Mouse (Mus musculus) right cerebral cortex, postnatal 25 days (tissue): ENCODE measurements around the gene Ap4e1.

Experiments
- DNase-seq: peaks from one replicate; pipeline ENCODE4 v3.0.0; 2022

The Ap4e1 gene

DNA sequence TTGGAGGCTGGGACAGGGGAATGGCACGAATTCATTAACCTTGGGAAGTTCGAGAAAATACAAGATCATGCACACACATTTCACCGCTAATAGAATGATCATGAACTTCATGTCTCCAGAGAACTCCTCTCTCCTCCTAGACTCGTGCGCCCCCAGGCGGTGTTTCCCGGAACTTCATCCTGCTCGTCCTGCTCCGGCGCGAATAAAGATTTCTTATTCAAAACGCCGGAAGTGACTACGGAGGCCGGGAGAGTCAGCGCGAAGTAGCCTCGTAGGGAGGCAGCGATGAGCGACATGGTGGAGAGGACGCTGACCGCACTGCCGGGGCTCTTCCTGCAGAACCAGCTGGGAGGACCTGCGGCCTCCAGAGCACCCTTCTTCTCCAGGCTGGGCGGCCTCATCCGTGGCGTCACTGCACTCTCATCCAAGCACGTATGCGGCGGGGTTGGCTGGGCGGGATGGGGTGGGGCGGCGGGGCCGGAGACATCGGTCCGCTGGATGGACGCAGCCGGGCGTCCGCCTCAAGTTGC, at the start of gene Ap4e1:
Gene Ap4e1, plus strand, starts transcription at position 249 of the 530 bp plus-strand sequence.
- DNase-seq = peak; percentile 92

DNA sequence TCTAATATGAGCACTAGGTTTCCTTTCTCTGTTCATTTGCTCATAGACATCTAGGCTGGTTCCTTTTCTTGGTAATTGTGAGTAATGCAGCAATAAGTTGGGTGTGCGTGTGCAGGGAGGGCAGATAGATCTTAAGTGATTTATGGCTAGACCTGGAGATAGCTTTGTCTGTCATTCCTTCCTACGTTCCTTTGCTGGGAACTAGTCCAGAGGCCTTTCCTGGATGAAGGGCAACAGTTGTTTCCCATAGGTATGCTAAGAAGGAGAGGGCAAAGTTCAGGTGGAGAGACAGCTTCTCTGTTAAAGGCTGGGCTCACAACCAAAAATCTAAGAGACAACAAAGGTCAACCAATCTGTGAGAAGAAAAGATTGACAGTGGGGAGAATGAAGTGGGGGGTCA, 46.8 kb upstream of the Ap4e1 start:
- DNase-seq = no peak

- no peak for DNase-seq
Observed at GRCm38 (mm10) chr2:126977428-126977827, 31.1 kb upstream of the Ap4e1 start.

DNA sequence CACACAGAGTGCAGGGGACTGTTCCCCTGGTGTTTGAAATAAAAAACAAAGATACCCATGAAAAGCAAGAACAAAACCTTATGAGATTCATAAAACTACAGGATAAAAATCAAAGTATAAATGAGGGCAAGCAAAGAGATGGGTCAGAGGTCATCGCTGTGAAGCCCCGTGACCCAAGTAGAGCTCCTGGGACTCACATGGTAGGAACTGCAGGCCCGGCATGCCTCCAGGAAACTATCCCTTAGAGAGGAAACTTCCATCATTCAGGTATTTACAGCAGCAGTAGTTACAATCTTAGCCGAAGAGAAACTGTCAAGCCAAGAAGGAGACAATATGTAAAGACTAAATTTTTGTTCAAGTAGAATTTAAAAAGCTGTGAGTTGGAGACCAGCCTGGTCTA, 25.3 kb upstream of the Ap4e1 start:
- DNase-seq = no peak

DNA sequence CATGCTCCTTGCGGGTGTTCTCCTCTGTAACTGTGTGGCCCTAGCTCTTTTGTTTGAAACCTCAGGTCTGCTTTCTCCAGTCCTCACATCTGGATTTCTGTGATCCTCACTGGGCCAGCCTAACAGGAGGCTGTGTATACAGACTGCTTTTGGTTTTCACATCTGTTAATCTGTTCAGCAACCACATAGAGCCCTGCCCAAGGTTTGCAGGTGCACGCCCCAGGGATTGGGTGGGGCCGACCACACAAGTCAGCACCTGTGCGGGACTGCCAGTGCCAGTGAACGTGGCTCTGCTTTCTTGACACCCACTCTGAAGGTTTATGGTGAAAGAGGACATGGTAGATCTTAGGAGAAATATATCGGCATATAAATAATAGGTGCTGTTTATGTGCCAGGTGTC, 18.6 kb upstream of the Ap4e1 start:
- DNase-seq = no peak

- no peak for DNase-seq
Observed at GRCm38 (mm10) chr2:126992742-126993141, 15.8 kb upstream of the Ap4e1 start.

- DNase-seq = no peak
Observed at GRCm38 (mm10) chr2:126994384-126995166, 13.9 kb upstream of the Ap4e1 start.

DNA sequence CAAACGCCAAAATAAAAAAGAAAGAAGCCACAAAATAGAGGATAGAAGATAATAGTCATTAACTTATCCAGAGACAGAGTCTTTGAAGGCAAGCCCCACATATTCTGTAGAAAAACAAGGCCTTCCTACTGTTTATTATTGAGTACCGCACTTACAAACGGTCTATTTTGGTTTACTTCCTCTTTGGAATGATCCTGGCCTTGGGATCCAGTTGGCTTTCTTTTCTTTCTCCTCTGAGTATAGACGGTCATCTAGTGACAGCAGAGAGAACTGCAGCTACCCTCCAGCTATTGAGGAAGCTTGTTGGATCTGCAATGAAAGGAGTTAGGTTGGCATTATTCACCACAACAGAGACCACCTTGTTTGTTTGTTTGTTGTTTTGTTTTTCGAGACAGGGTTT, 11.8 kb upstream of the Ap4e1 start:
- peak; percentile 30 for DNase-seq

GRCm38 (mm10) chr2:126998219-126998618, 10.3 kb upstream of the Ap4e1 start:
- no peak for DNase-seq

DNA sequence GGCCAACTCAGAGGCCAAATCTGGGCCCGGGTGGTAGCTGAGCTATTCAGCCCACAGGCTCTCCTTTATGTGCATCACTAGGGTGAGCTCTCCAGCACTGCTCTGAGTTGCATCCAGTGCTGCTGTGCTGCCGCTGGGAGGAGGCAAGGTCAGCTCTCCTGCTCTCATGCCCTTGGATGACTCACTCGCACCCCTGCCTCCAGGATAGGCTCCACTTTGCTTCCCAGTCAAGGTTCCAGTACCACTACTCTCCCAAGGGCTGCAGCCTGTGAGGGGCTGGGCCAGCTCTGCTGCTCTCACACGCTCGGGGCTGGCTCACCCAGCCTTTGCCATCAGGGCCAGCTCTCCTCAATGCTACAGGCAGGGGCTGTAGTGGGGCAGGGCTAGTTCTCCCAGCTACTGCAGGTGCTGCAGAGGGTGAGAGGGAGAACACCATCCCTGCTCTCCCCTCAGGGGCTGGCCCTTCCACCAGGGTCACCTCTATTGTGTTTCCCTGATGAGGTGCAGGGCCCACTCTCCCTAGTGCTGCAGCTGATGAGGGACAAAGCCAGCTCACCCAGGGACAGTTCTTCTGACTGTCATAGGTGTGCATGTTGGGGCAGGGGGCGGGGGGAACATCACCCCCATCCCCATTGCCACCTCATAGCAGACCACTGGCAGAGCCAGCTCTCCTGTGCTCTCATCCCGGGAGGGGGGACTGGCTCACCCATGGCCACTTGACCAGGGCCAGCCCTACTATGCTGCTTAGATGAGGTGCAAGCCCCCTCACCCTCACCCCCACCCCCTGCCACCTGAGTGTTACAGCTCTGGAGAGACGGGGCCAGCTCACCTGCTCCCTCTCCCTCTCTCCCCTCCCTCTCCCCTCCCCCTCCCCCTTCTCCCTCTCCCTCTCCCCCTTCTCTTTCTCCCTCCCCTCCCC, 7.9 kb upstream of the Ap4e1 start:
- DNase-seq = no peak

DNA sequence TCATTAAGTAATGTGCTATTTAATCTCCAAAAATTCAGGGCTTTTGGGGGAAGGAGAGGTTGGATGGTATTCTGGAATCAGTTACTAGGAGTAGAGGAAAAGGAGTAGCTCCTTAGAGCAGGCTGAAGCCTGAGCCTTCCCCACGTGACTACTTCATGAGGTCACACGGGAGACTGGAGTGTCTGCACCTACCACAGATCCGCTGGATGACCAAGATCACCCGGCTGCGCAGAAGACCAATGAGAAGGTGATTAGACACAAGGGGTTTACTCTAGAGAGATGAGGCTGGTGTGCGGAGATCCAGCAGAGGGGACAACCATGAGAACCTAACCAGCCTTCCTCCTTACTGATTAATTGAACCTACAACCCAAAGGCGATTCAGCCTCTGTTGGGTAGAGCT, 4.5 kb upstream of the Ap4e1 start:
- DNase-seq = no peak

- no peak for DNase-seq
Observed at GRCm38 (mm10) chr2:127006634-127007370, 1.7 kb upstream of the Ap4e1 start.

DNA sequence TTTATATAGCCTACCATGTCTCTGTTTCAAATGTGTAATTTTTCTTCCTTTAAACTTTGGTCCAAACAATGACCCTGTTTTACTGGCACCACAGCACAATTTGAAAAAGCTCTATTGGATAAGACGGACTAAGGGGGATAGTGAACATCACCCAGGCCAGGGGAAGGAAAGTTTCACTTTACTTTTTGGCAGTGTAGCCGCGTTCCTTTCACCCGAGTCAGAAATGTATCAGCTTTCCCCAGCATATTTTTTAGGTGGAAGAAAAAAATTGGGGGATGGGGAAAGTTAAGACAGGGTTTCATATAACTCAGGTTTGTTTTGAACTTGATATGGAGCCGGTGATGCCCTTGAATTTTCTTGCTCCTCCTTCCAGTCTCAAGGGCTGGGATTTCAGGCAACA, 1.0 kb upstream of the Ap4e1 start:
- DNase-seq = no peak

DNA sequence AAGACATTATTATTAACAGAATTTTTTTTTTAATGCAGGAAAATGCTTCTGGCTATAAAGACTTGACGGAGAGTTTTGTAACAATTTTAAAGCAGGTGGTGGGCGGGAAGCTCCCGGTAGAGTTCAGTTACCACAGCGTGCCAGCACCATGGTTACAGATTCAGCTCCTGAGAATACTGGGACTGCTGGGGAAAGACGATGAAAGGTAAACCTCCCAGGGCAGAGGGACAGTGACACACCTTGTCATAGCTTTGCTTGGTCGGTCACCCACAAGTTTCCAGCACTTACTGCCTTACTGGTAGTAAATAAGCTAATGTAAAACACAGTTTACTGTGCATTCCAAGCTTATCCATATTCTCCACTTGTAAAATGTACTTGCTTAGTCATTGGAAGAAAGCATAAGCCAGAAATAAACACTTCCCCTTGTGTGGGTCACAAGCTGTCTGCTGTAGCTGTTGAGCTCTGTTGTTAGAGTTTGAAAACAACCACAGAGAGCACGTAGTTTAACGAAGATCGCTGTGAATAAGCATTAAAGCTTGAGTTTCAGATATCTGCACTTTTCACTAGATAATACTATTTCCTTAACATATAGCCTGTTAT, 26.6 kb downstream of the Ap4e1 start:
- peak; percentile 42 for DNase-seq

DNA sequence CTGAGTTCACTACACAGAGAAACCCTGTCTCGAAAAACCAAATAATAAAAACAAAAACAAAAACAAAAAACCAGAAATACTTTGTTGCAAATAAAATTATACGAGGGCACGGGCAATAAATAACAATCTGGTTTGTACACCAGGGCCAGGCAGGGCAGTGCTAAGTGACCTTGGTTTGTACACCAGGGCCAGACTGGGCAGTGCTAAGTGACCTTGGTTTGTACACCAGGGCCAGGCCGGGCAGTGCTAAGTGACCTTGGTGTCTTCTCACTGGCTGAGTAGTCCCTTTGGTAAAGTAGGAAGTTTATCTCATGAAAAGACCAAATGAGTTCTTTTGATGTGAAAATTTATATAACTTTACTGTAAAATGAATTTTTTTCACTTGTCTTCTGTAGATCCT, 28.8 kb downstream of the Ap4e1 start:
- DNase-seq = no peak

- DNase-seq = no peak
Observed at GRCm38 (mm10) chr2:127061471-127061870, 53.0 kb downstream of the Ap4e1 start.

GRCm38 (mm10) chr2:127068806-127069205, 60.3 kb downstream of the Ap4e1 start:
- no peak for DNase-seq

- DNase-seq = no peak
Observed at GRCm38 (mm10) chr2:127069781-127070434, 61.4 kb downstream of the Ap4e1 start.

DNA sequence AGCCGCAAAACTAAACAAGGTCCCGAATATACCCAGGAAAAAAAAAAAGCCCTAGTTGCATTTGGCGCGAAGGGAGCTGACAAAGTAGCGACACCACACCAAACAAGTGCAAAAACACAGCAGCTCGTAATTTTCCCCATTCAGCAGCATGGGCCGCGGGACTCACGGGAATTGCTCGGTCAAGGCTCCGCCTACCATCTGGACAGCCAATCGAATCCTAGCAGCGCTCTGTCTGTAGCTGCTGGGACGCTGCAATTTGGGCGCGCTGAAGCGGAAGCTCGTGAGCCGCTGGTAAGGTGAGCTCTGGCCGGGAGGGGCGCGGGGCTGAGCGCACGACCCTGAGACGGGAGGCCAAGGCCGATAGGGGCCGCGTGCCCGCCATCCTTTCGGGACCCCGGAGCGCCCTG, 61.9 kb downstream of the Ap4e1 start, which contains the start of gene Blvra:
Gene Blvra, plus strand, starts transcription at position 231 of the 407 bp plus-strand sequence.
- DNase-seq = peak; percentile 87

DNA sequence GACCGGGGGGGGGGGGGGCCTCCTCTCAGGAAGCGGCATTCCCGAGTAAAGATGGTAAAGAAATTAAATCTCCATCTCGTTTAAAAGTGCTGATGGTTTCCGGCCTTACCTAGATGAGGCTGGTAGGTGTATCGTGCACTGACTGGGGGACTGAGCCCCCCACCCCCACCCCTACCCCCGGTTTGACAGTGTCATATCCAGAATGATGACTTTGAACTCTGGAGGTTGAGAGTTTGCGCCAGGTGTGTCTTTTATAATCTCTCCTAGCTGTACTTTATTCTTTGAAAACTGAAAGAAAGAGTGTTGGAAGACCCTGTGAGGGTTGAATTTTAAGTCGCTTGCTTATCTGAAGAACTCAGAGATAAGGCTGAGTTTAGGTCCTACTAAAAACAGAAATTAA, 62.4 kb downstream of the Ap4e1 start:
- no peak for DNase-seq

DNA sequence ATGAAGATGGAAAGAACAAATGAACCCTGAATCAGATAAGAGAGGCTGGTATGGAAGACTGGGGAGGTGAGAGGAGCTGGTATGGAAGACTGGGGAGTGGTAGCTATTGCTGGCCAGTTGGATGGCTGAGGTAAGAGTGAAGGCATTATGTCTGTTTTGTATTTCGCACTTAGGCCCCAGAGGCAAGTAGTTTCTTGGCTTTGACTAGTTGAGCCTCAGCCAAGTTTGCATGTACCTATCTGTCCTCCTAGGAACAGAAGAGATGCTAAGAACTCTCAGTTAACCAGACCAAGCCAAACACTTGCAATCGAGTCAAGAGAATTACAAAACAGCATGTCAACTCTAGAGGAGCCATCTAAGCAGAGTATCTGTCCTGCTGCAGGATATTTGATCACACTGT, 65.6 kb downstream of the Ap4e1 start:
- DNase-seq = no peak

DNA sequence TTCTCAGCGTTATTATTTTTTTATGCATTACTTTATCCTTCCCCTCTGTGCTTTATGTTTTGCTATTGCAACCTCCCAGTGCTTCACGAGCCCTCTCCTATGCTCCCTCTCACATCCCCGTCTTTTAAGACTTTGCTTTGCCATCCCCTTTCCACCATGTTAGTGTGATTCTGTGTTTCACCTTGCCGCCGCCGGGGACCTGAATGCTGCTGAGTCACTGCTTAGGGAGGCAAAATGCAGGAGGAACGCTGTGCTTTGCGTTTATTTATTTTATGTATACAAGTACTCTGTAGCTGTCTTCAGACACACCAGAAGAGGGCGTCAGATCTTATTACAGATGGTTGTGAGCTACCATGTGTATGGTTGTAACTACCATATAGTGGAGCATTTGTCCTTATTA, 69.1 kb downstream of the Ap4e1 start:
- no peak for DNase-seq
